Mouse (Mus musculus) embryo, embryonic 11.5 days (tissue): Measurements from ENCODE around the gene Nhsl2.
A peak's percentile ranks its signal among the peaks of the same experiment; 100 is the strongest.

ENCODE experiments used
- DNase-seq: peaks from one replicate; pipeline ENCODE4 v3.0.0-alpha.2; 2012; ENCODE audit warnings: low read depth, low spot score

Nhsl2 gene

GRCm38 (mm10) chrX:101902597-101902996, 53.4 kb downstream of the Nhsl2 start:
- no peak for DNase-seq

- no peak for DNase-seq
Observed at GRCm38 (mm10) chrX:101907301-101907700, 58.1 kb downstream of the Nhsl2 start.

- no peak for DNase-seq
Observed at GRCm38 (mm10) chrX:101929131-101929530, 79.9 kb downstream of the Nhsl2 start.

- DNase-seq: no peak
Observed at GRCm38 (mm10) chrX:101930301-101930700, 81.1 kb downstream of the Nhsl2 start.

GRCm38 (mm10) chrX:101931016-101931415, 81.8 kb downstream of the Nhsl2 start:
- no peak for DNase-seq

- DNase-seq: no peak
Observed at GRCm38 (mm10) chrX:101932244-101932643, 83.1 kb downstream of the Nhsl2 start.

- DNase-seq: no peak
Observed at GRCm38 (mm10) chrX:101933346-101933745, 84.2 kb downstream of the Nhsl2 start.

- DNase-seq: no peak
Observed at GRCm38 (mm10) chrX:101935291-101935840, 86.2 kb downstream of the Nhsl2 start.

GRCm38 (mm10) chrX:101939486-101939885, 90.3 kb downstream of the Nhsl2 start:
- DNase-seq: no peak

GRCm38 (mm10) chrX:101942461-101942896, 93.3 kb downstream of the Nhsl2 start:
- peak; percentile 54 for DNase-seq

- DNase-seq: no peak
Observed at GRCm38 (mm10) chrX:101943743-101944142, 94.6 kb downstream of the Nhsl2 start.

- DNase-seq: no peak
Observed at GRCm38 (mm10) chrX:101944761-101945330, 95.7 kb downstream of the Nhsl2 start.

GRCm38 (mm10) chrX:101952436-101952835, 103.3 kb downstream of the Nhsl2 start:
- no peak for DNase-seq

- no peak for DNase-seq
Observed at GRCm38 (mm10) chrX:101953256-101953655, 104.1 kb downstream of the Nhsl2 start.

- peak; percentile 80 for DNase-seq
Observed at GRCm38 (mm10) chrX:101953787-101954491, 104.8 kb downstream of the Nhsl2 start.

- DNase-seq: no peak
Observed at GRCm38 (mm10) chrX:101954492-101954851, 105.3 kb downstream of the Nhsl2 start.

- no peak for DNase-seq
Observed at GRCm38 (mm10) chrX:101961848-101962247, 112.7 kb downstream of the Nhsl2 start.

GRCm38 (mm10) chrX:101963711-101964110, 114.5 kb downstream of the Nhsl2 start:
- no peak for DNase-seq

GRCm38 (mm10) chrX:101973028-101973427, 123.8 kb downstream of the Nhsl2 start:
- no peak for DNase-seq

GRCm38 (mm10) chrX:101976931-101977330, 127.7 kb downstream of the Nhsl2 start:
- DNase-seq: no peak

GRCm38 (mm10) chrX:101978861-101979260, 129.7 kb downstream of the Nhsl2 start:
- DNase-seq: no peak

GRCm38 (mm10) chrX:101979267-101979666, 130.1 kb downstream of the Nhsl2 start:
- no peak for DNase-seq

- DNase-seq: no peak
Observed at GRCm38 (mm10) chrX:101980586-101980985, 131.4 kb downstream of the Nhsl2 start.
